Mouse (Mus musculus): Measurements from ENCODE around the gene Sdr16c6. TPM values are rescaled to one million over a fixed set of nuclear protein-coding genes. Genes with fewer than 3 reads are reported as not detected.

Gene Sdr16c6
- polyA plus RNA-seq (2015; fragmentation: Nextera tagmentation; extraction: Ambion mirVana), result 1.7 TPM in 1 of 2 replicates, not detected in the other

GRCm38 (mm10) chr4:4077372-4077771 lies at the start of gene Sdr16c6:
Gene Sdr16c6 (minus strand): TSS chr4:4077522.

Other genes starting within 250 kb of the Sdr16c6 start
- gene Gm11808, start 103.9 kb downstream of the Sdr16c6 start, polyA plus RNA-seq (2015; fragmentation: Nextera tagmentation; extraction: Ambion mirVana), result 750 and 797 TPM in 2 replicates

Data from skeletal muscle tissue, postnatal 0 days (tissue).